In the genomic region with DNA sequence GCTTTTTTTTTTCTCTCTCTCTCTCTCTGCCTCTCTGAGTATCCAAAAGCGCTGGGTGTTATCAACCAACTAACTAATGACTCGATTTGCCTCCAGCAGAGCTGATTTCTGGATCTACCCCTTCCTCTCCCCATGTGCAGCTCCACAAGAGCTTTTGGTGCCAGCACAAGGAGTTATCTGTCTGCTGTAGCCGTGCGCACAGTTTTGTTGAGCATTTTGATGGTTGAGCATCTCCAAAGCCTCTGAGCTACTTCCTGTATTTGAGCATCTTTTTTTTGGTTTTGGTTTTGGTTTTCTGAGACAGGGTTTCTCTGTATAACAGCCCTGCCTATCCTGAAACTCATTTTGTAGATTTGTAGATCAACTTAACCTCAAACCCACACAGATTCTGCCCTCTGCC, we compare ENCODE assay signal across 18 mouse cellular contexts.
DNase-seq lines count a peak whose midpoint lies in the region; ATAC-seq lines count a peak whose summit lies in the region.
"Had no signal": no experiment of that assay in that cellular context is flagged by ENCODE, and none has a peak within 500 bp of the region (broad histone marks: within the 10 kb centered on the region; RNA-seq: fewer than 3 reads in every experiment).

No protein-coding gene starts in this region.

- DNase-seq in heart, embryonic 10.5 days (ENCODE audit: low spot score), result peak; percentile 20
- DNase-seq in heart, adult 18-20 months, result no peak
- peak; percentile 89 for DNase-seq in induced T-regulatory cell, adult 2 months (ENCODE audit: low read depth)
- DNase-seq in thymus, postnatal 25 days, result peak; percentile 66
- DNase-seq in adrenal gland, postnatal 14 days, result no peak
- DNase-seq in ovary, postnatal 10 days (ENCODE audit: low spot score), result no peak
- DNase-seq: adrenal gland, postnatal 36 days; B cell, adult 2 months; cerebellum, postnatal 25 days; heart, adult 2 months; heart, postnatal 10 days; kidney, adult 11 months; kidney, postnatal 14 days; lung, embryonic 14.5 days had no signal

- 73% methylated on average over 4 of the region's 4 CpGs for WGBS in heart, embryonic 10.5 days

- H3K36me3 ChIP-seq in heart, embryonic 10.5 days, result no peaks in the 10 kb centered on the region
- H3K36me3 ChIP-seq: embryonic facial prominence, embryonic 12.5 days had no signal

- H3K27ac ChIP-seq in heart, embryonic 10.5 days, result no peak overlapping the region
- H3K27ac ChIP-seq: embryonic facial prominence, embryonic 12.5 days; heart, adult 2 months; hindbrain, embryonic 14.5 days; neural tube, embryonic 15.5 days had no signal

- no peaks in the 10 kb centered on the region for H3K9me3 ChIP-seq in heart, embryonic 10.5 days
- H3K9me3 ChIP-seq: embryonic facial prominence, embryonic 12.5 days; neural tube, embryonic 15.5 days had no signal

- ATAC-seq in CD4-positive, CD25-positive, alpha-beta regulatory T cell, adult 4 months, result peak; percentile 79

- peaks cover 3% of the 10 kb centered on the region; the same call in 1 of the 2 replicates for H3K4me1 ChIP-seq in heart, embryonic 10.5 days
- H3K4me1 ChIP-seq: embryonic facial prominence, embryonic 12.5 days had no signal

- no peak overlapping the region for H3K4me3 ChIP-seq in heart, embryonic 10.5 days
- H3K4me3 ChIP-seq: embryonic facial prominence, embryonic 12.5 days; heart, adult 2 months; neural tube, embryonic 15.5 days had no signal

- no peaks in the 10 kb centered on the region for H3K27me3 ChIP-seq in heart, embryonic 10.5 days (ENCODE audit: insufficient read depth, poor library complexity, severe bottlenecking)
- H3K27me3 ChIP-seq: embryonic facial prominence, embryonic 12.5 days; neural tube, embryonic 15.5 days had no signal

Comparison
In these comparisons a context has a peak if more than half of its experiments do, and no peak if none do; other contexts are left out.
1. DNase-seq: peak in heart, embryonic 10.5 days (single experiment), induced T-regulatory cell, adult 2 months (single experiment) and thymus, postnatal 25 days (single experiment); none in heart, adult 18-20 months (0 of 2), adrenal gland, postnatal 14 days (single experiment) and ovary, postnatal 10 days (single experiment).